Mouse (Mus musculus): ENCODE data around the gene Sec61a1. TPM values are rescaled to one million over a fixed set of nuclear protein-coding genes. Genes with fewer than 3 reads are reported as not detected.

Gene Sec61a1
- total RNA-seq, 2 experiments from 2014 or later: 85.7 to 96.5 TPM

GRCm38 (mm10) chr6:88483111-88483510 is 35.6 kb downstream of the Sec61a1 start:
- intact Hi-C loops (cut with DNase I): no loop called here

GRCm38 (mm10) chr6:88480421-88480820 is 38.3 kb downstream of the Sec61a1 start:
- intact Hi-C loops (cut with DNase I): no loop called here
- DNase-seq (ENCODE audit: low spot score in 2 of 2): no peak

More at GRCm38 (mm10) chr6:88483111-88483510, 35.6 kb downstream of the Sec61a1 start:
- no peak for DNase-seq (ENCODE audit: low spot score in 2 of 2)

- no peak for DNase-seq (ENCODE audit: low spot score in 2 of 2)
- intact Hi-C loops (cut with DNase I): no loop called here
These were observed 48.8 kb downstream of the Sec61a1 start for GRCm38 (mm10) chr6:88469878-88470277.

DNA sequence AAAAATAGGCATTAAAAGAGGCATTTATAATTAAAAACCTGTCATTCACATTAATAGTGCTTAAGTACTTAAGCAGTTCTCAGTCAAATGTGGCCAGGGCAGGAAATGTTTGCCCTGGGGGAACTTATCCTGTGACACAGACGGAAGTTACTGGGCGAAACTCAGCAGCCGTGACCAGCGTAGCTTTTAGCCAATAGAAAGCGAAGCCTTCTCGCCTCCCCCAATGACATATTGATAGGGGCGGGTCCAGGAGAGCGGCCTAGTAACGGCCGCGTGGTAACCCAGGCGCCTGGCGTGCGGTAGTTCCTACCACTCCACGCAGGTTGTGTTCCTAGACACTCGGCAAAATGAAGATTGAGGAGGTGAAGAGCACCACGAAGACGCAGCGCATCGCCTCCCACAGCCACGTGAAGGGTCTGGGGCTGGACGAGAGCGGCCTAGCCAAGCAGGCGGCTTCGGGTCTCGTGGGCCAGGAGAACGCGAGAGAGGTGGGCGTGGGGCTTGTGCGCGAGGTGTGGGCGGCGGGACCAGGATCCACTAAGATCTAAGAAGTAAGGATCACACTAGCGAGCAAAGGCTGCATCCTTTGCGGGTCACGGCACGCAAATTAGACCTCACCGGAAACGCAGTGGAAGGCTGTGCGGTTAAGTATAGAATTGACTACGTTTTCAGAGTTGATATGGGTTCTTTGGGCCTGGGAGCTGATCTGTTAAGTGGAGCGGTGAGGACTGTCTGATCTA is 53.4 kb downstream of the Sec61a1 start, which contains the start of gene Ruvbl1:
Ruvbl1 (plus strand) TSS at position 229 of the 740 bp plus-strand sequence.
- intact Hi-C loops (cut with DNase I): loop anchor here (1.0 kb wide), 1 partner anchor 19 kb away; the partner anchor contains the start of gene Eefsec
- peak; percentile 90 to 97 for DNase-seq (ENCODE audit: low spot score in 2 of 2)

DNA sequence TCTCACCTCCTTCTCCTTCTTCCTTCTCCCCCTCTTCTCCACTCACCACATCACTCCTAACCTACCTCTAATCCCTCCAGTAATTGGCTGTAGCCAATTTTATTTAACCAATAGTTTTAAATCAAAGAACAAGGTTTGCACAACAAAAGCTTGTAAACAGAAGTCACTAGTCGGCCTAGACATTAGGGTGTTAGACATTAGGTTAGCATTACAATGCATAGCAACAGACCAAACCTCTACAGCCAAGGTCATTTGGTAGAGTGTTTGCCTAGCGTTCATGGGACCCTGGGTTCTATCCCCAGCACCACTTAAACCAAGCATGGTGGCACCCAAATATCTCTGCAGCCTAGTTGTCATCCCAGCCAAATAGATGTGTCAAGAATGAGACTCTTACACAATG is 64.2 kb downstream of the Sec61a1 start:
- DNase-seq (ENCODE audit: low spot score in 2 of 2): no peak
- intact Hi-C loops (cut with DNase I): no loop called here

Other genes starting within 250 kb of the Sec61a1 start
- gene Eefsec, start 72.4 kb downstream of the Sec61a1 start, total RNA-seq (2021): 10 to 100 TPM; 22.3 to 24.7 TPM
- gene Ruvbl1, start 53.5 kb downstream of the Sec61a1 start, total RNA-seq (2021): 10 to 100 TPM; 37.3 to 38.7 TPM
- gene Kbtbd12, start 119.0 kb upstream of the Sec61a1 start, total RNA-seq (2021): under 1 TPM; 0.23 to 0.55 TPM
- gene Mgll, start 205.5 kb upstream of the Sec61a1 start, total RNA-seq (2021): 100 to 1,000 TPM; 185 to 205 TPM